Mouse (Mus musculus) thymus, adult 2 months (tissue): Measurements from ENCODE around the gene Alcam.

ENCODE experiments used
- CTCF ChIP-seq: fragments of 200-500 bp; IDR thresholded peaks from 2 replicates; pipeline ENCODE4 v1.5.1; 2012; ENCODE audit warnings: mild to moderate bottlenecking, control low read depth, low read length, moderate library complexity, borderline replicate concordance; ENCODE audit not compliant: control insufficient read depth, poor library complexity, insufficient read depth; ENCODE audit errors: extremely low read depth
- POLR2A ChIP-seq: fragments of 200-500 bp; IDR thresholded peaks from 2 replicates; pipeline ENCODE4 v1.6.1; 2012; ENCODE audit warnings: mild to moderate bottlenecking, low read length, control low read depth, moderate library complexity; ENCODE audit not compliant: control insufficient read depth, poor library complexity, insufficient read depth; ENCODE audit errors: extremely low read depth

- TF ChIP-seq POLR2A (no peak), CTCF (no peak)
These were observed 89.8 kb downstream of the Alcam start for GRCm38 (mm10) chr16:52363944-52364511.
